10 mouse cellular contexts compared by ENCODE assay signal in genomic region chr10:17574894-17575293, GRCm38 (mm10).
DNase-seq lines count a peak whose midpoint lies in the region; ATAC-seq and TF ChIP-seq lines count a peak whose summit lies in the region.
"Had no signal": no experiment of that assay in that cellular context is flagged by ENCODE, and none has a peak within 500 bp of the region (broad histone marks: within the 10 kb centered on the region; RNA-seq: fewer than 3 reads in every experiment).

No protein-coding gene starts in this region.

- H3K27me3 ChIP-seq in forebrain, embryonic 10.5 days (ENCODE audit: poor library complexity, severe bottlenecking): no peaks in the 10 kb centered on the region
- H3K27me3 ChIP-seq in forebrain, embryonic 14.5 days (replicated peaks; ENCODE audit: control insufficient read depth, insufficient read depth, low read length): no peaks in the 10 kb centered on the region
- H3K27me3 ChIP-seq in lung, embryonic 15.5 days: no peaks in the 10 kb centered on the region
- no peaks in the 10 kb centered on the region for H3K27me3 ChIP-seq in intestine, postnatal 0 days (replicated peaks; ENCODE audit: control insufficient read depth, insufficient read depth, low read length)
- no peaks in the 10 kb centered on the region for H3K27me3 ChIP-seq in stomach, embryonic 15.5 days (replicated peaks)
- no peaks in the 10 kb centered on the region for H3K27me3 ChIP-seq in forebrain, embryonic 16.5 days (replicated peaks; ENCODE audit: control insufficient read depth, insufficient read depth, low read length)
- H3K27me3 ChIP-seq: embryonic facial prominence, embryonic 13.5 days; midbrain, embryonic 15.5 days had no signal

- no peak overlapping the region for H3K4me3 ChIP-seq in forebrain, embryonic 10.5 days
- H3K4me3 ChIP-seq in forebrain, embryonic 14.5 days (ENCODE audit: low read depth, low read length): no peak overlapping the region
- no peak overlapping the region for H3K4me3 ChIP-seq in lung, embryonic 15.5 days
- no peak overlapping the region for H3K4me3 ChIP-seq in intestine, postnatal 0 days (ENCODE audit: low read depth, low read length)
- H3K4me3 ChIP-seq in stomach, embryonic 15.5 days (replicated peaks): no peak overlapping the region
- no peak overlapping the region for H3K4me3 ChIP-seq in forebrain, embryonic 16.5 days (replicated peaks; ENCODE audit: low read length)
- H3K4me3 ChIP-seq: embryonic facial prominence, embryonic 13.5 days; midbrain, embryonic 15.5 days had no signal

- DNase-seq in forebrain, embryonic 10.5 days (ENCODE audit: extremely low spot score, low spot score): no peak
- no peak for DNase-seq in forebrain, embryonic 14.5 days (ENCODE audit: low spot score)
- DNase-seq in lung, postnatal 10 days: no peak
- no peak for DNase-seq in layer of hippocampus, adult 11-12 months (ENCODE audit: low spot score)

- no peak for TF ChIP-seq CTCF in intestine, postnatal 0 days (IDR thresholded peaks at IDR 0.05; ENCODE audit: low read depth)

- WGBS in forebrain, embryonic 10.5 days: 55% methylated on average over 3 of the region's 3 CpGs
- 87% methylated on average over 3 of the region's 3 CpGs for WGBS in forebrain, embryonic 14.5 days
- 20% methylated on average over 3 of the region's 3 CpGs for WGBS in lung, embryonic 15.5 days
- 32% methylated on average over 3 of the region's 3 CpGs for WGBS in intestine, postnatal 0 days
- WGBS in stomach, embryonic 15.5 days: 31% methylated on average over 3 of the region's 3 CpGs
- 79% methylated on average over 3 of the region's 3 CpGs for whole genome bisulfite sequencing in forebrain, embryonic 16.5 days

- H3K4me1 ChIP-seq in forebrain, embryonic 10.5 days: peaks cover 24% of the 10 kb centered on the region
- H3K4me1 ChIP-seq in forebrain, embryonic 14.5 days (ENCODE audit: control insufficient read depth, insufficient read depth, low read length): peaks cover 7% of the 10 kb centered on the region; the same call in 1 of the 2 replicates
- H3K4me1 ChIP-seq in lung, embryonic 15.5 days: peaks cover 19% of the 10 kb centered on the region
- peaks cover 12% of the 10 kb centered on the region for H3K4me1 ChIP-seq in intestine, postnatal 0 days (replicated peaks; ENCODE audit: control insufficient read depth, insufficient read depth, low read length)
- H3K4me1 ChIP-seq in stomach, embryonic 15.5 days: 0 out of 2 replicates have a peak, but pooled peaks cover 12% of the 10 kb centered on the region
- H3K4me1 ChIP-seq in forebrain, embryonic 16.5 days (replicated peaks; ENCODE audit: control insufficient read depth, insufficient read depth, low read length): no peaks in the 10 kb centered on the region; the same call in 1 of the 2 replicates
- H3K4me1 ChIP-seq: midbrain, embryonic 15.5 days had no signal

- no peak for ATAC-seq in forebrain, embryonic 14.5 days
- ATAC-seq in lung, embryonic 15.5 days (ENCODE audit: borderline replicate concordance, extremely low read depth, low FRiP score, low TSS enrichment): no peak
- no peak for ATAC-seq in intestine, postnatal 0 days
- ATAC-seq in stomach, embryonic 15.5 days (ENCODE audit: insufficient read depth, low FRiP score, low read depth): no peak
- ATAC-seq in forebrain, embryonic 16.5 days: no peak
- ATAC-seq: midbrain, embryonic 15.5 days had no signal

- H3K9ac ChIP-seq in forebrain, embryonic 14.5 days (ENCODE audit: low read length): no peak overlapping the region
- H3K9ac ChIP-seq in lung, embryonic 15.5 days: no peak overlapping the region
- no peak overlapping the region for H3K9ac ChIP-seq in intestine, postnatal 0 days (ENCODE audit: low read depth, low read length)
- H3K9ac ChIP-seq in stomach, embryonic 15.5 days: no peak overlapping the region
- no peak overlapping the region for H3K9ac ChIP-seq in forebrain, embryonic 16.5 days (replicated peaks; ENCODE audit: low read depth, low read length)
- H3K9ac ChIP-seq: embryonic facial prominence, embryonic 13.5 days; midbrain, embryonic 15.5 days had no signal

- H3K27ac ChIP-seq in forebrain, embryonic 10.5 days: peak overlapping the region; percentile 72
- H3K27ac ChIP-seq in forebrain, embryonic 14.5 days (ENCODE audit: low read depth, low read length): no peak overlapping the region
- 0 out of 2 replicates have a peak overlapping the region, but pooled peaks have one; percentile 1 for H3K27ac ChIP-seq in lung, embryonic 15.5 days
- H3K27ac ChIP-seq in intestine, postnatal 0 days (ENCODE audit: low read depth, low read length): peak overlapping the region; percentile 70; the same call in 1 of the 2 replicates
- peak overlapping the region; percentile 75 for H3K27ac ChIP-seq in stomach, embryonic 15.5 days
- H3K27ac ChIP-seq in forebrain, embryonic 16.5 days (ENCODE audit: low read length): no peak overlapping the region
- H3K27ac ChIP-seq: embryonic facial prominence, embryonic 13.5 days; midbrain, embryonic 15.5 days had no signal

- no peak overlapping the region for H3K4me2 ChIP-seq in forebrain, embryonic 14.5 days (ENCODE audit: low read length)
- H3K4me2 ChIP-seq in lung, embryonic 15.5 days: no peak overlapping the region
- no peak overlapping the region for H3K4me2 ChIP-seq in intestine, postnatal 0 days (replicated peaks; ENCODE audit: low read depth)
- H3K4me2 ChIP-seq in stomach, embryonic 15.5 days: no peak overlapping the region
- no peak overlapping the region for H3K4me2 ChIP-seq in forebrain, embryonic 16.5 days (ENCODE audit: low read length)
- H3K4me2 ChIP-seq: embryonic facial prominence, embryonic 13.5 days; midbrain, embryonic 15.5 days had no signal

- H3K36me3 ChIP-seq in forebrain, embryonic 10.5 days (replicated peaks): no peaks in the 10 kb centered on the region
- no peaks in the 10 kb centered on the region for H3K36me3 ChIP-seq in forebrain, embryonic 14.5 days (ENCODE audit: control insufficient read depth, insufficient read depth, low read length)
- no peaks in the 10 kb centered on the region for H3K36me3 ChIP-seq in lung, embryonic 15.5 days
- no peaks in the 10 kb centered on the region for H3K36me3 ChIP-seq in intestine, postnatal 0 days (ENCODE audit: control insufficient read depth, insufficient read depth)
- no peaks in the 10 kb centered on the region for H3K36me3 ChIP-seq in stomach, embryonic 15.5 days
- no peaks in the 10 kb centered on the region for H3K36me3 ChIP-seq in forebrain, embryonic 16.5 days (ENCODE audit: control insufficient read depth, insufficient read depth)
- H3K36me3 ChIP-seq: embryonic facial prominence, embryonic 13.5 days; midbrain, embryonic 15.5 days had no signal

- peaks cover 6% of the 10 kb centered on the region; the same call in 1 of the 2 replicates for H3K9me3 ChIP-seq in forebrain, embryonic 10.5 days
- H3K9me3 ChIP-seq in forebrain, embryonic 14.5 days (replicated peaks; ENCODE audit: control insufficient read depth, low read length): no peaks in the 10 kb centered on the region
- H3K9me3 ChIP-seq in lung, embryonic 15.5 days: no peaks in the 10 kb centered on the region
- H3K9me3 ChIP-seq in intestine, postnatal 0 days (ENCODE audit: control insufficient read depth): no peaks in the 10 kb centered on the region
- no peaks in the 10 kb centered on the region for H3K9me3 ChIP-seq in stomach, embryonic 15.5 days
- no peaks in the 10 kb centered on the region for H3K9me3 ChIP-seq in forebrain, embryonic 16.5 days (ENCODE audit: control insufficient read depth, low read length)
- H3K9me3 ChIP-seq: embryonic facial prominence, embryonic 13.5 days; midbrain, embryonic 15.5 days had no signal

Comparison
In these comparisons a context has a peak if more than half of its experiments do, and no peak if none do; other contexts are left out.
1. H3K27ac ChIP-seq: peak in forebrain, embryonic 10.5 days (single experiment), lung, embryonic 15.5 days (single experiment), intestine, postnatal 0 days (single experiment) and stomach, embryonic 15.5 days (single experiment); none in forebrain, embryonic 14.5 days (single experiment) and forebrain, embryonic 16.5 days (single experiment).